Mouse (Mus musculus): ENCODE measurements around the gene Taf6l.

DNA sequence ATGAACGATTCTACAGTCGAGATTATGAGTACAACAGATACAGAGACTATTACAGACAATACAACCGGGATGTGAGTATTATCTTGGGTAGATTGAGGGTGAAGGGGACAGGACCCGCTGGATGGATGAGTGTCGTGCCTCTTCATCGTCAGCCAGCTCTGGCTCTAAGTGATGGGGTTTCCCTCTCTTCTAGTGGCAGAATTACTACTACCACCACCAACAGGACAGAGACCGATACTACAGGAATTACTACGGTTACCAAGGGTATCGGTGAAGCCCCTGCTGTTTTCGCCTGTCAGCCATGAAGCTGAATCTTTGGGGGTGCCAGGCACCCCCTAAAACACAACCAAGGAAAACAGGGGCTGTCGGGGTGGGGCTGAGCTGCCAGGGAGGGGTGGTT is 45.0 kb upstream of the Taf6l start:
- no peak for TF ChIP-seq EP300 (IDR thresholded peaks at IDR 0.05; ENCODE audit: low read length)
- TF ChIP-seq TBP (conservative IDR thresholded peaks at IDR 0.05; ENCODE audit: low read depth, low read length): no peak
- no peak for TF ChIP-seq IRF4 (IDR thresholded peaks at IDR 0.05; ENCODE audit: low read depth, low read length)
- TF ChIP-seq CTCF (conservative IDR thresholded peaks at IDR 0.05 in 1 of 2, IDR thresholded peaks at IDR 0.05 in 1 of 2; ENCODE audit: low read depth in 2 of 2, low read length in 2 of 2): no peak; a peak in 1 of 4 replicates
- TF ChIP-seq SMC3 (IDR thresholded peaks at IDR 0.05; ENCODE audit: low read depth, low read length): no peak
- no peak for TF ChIP-seq MAX (IDR thresholded peaks at IDR 0.05; ENCODE audit: low read length)
- TF ChIP-seq E2F4 (IDR thresholded peaks at IDR 0.05; ENCODE audit: insufficient replicate concordance, low read depth, low read length): no peak
- no peak for TF ChIP-seq JUND (conservative IDR thresholded peaks at IDR 0.05; ENCODE audit: low read depth, low read length)
- no peak for TF ChIP-seq USF1 (IDR thresholded peaks at IDR 0.05; ENCODE audit: low read depth, low read length)
- TF ChIP-seq POLR2A (IDR thresholded peaks at IDR 0.05; ENCODE audit: low read depth, low read length): no peak
- no peak for TF ChIP-seq TCF12 (IDR thresholded peaks at IDR 0.05; ENCODE audit: low read depth, low read length)
- no peak for TF ChIP-seq MAFK (IDR thresholded peaks at IDR 0.05; ENCODE audit: insufficient replicate concordance, low read length)
- TF ChIP-seq CHD2 (IDR thresholded peaks at IDR 0.05; ENCODE audit: low read length): no peak

Data from CH12.LX (cell line).